Mouse (Mus musculus): ENCODE data around the gene Git2. TPM values are rescaled to one million over a fixed set of nuclear protein-coding genes. Genes with fewer than 3 reads are reported as not detected.

Git2 gene
- polyA plus RNA-seq, 1 experiment from 2014 or later: 41.2 TPM

DNA sequence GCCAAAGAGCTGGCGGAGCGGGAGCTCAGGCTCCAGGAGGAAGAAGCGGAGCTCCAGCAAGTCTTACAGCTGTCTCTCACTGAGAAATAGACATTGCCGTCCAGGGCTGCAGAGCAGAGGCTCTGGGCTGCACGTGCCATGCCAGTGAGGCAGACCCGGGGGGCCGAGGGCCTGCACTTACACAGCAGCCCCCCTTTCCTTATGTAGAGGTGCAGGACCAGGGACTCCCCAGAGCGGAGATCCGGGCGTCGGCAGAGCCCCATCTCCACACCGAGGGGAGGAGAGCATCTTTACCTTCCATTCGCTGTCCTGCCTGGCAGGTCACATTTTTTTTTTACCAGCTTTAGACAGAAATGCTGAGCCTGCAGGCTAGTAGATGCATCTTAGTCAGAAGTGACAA is 29.0 kb upstream of the Git2 start:
- WGBS: 92% methylated on average over 13 of the region's 13 CpGs
- H3K36me3 ChIP-seq (ENCODE audit: control insufficient read depth, insufficient read depth, low read length): peaks cover 35% of the 10 kb centered on the region
- no peak overlapping the region for H3K4me3 ChIP-seq (ENCODE audit: low read depth, low read length)
- H3K27me3 ChIP-seq (ENCODE audit: control insufficient read depth, insufficient read depth, low read length): no peaks in the 10 kb centered on the region
- H3K4me1 ChIP-seq (ENCODE audit: control insufficient read depth, insufficient read depth, low read length): no peaks in the 10 kb centered on the region
- no peak for ATAC-seq (ENCODE audit: insufficient number of reproducible peaks, insufficient read depth, low FRiP score, low read depth)
- H3K9me3 ChIP-seq (ENCODE audit: control insufficient read depth, low read depth, low read length): no peaks in the 10 kb centered on the region
- no peak overlapping the region for H3K4me2 ChIP-seq (replicated peaks; ENCODE audit: low read depth, low read length)
- H3K9ac ChIP-seq (replicated peaks; ENCODE audit: low read depth, low read length): no peak overlapping the region
- H3K27ac ChIP-seq (ENCODE audit: low read length): no peak overlapping the region

GRCm38 (mm10) chr5:114803231-114803630 is 27.9 kb upstream of the Git2 start:
- Histone ChIP-seq H3K36me3 (ENCODE audit: control insufficient read depth, insufficient read depth, low read length) (peaks cover 32% of the 10 kb centered on the region), H3K4me2 (replicated peaks; ENCODE audit: low read depth, low read length) (no peak overlapping the region), H3K4me3 (ENCODE audit: low read depth, low read length) (no peak overlapping the region), H3K27ac (ENCODE audit: low read length) (no peak overlapping the region), H3K4me1 (ENCODE audit: control insufficient read depth, insufficient read depth, low read length) (no peaks in the 10 kb centered on the region), H3K9ac (replicated peaks; ENCODE audit: low read depth, low read length) (no peak overlapping the region), H3K9me3 (ENCODE audit: control insufficient read depth, low read depth, low read length) (no peaks in the 10 kb centered on the region), H3K27me3 (ENCODE audit: control insufficient read depth, insufficient read depth, low read length) (no peaks in the 10 kb centered on the region)
- no peak for ATAC-seq (ENCODE audit: insufficient number of reproducible peaks, insufficient read depth, low FRiP score, low read depth)
- 89% methylated on average over 13 of the region's 13 CpGs for WGBS

- no peak overlapping the region for H3K9ac ChIP-seq (replicated peaks; ENCODE audit: low read depth, low read length)
- H3K9me3 ChIP-seq (ENCODE audit: control insufficient read depth, low read depth, low read length): no peaks in the 10 kb centered on the region
- no peak overlapping the region for H3K27ac ChIP-seq (ENCODE audit: low read length)
- 91% methylated on average over 6 of the region's 6 CpGs for WGBS
- no peak overlapping the region for H3K4me2 ChIP-seq (replicated peaks; ENCODE audit: low read depth, low read length)
- no peaks in the 10 kb centered on the region for H3K4me1 ChIP-seq (ENCODE audit: control insufficient read depth, insufficient read depth, low read length)
- peaks cover 27% of the 10 kb centered on the region for H3K36me3 ChIP-seq (ENCODE audit: control insufficient read depth, insufficient read depth, low read length)
- no peak overlapping the region for H3K4me3 ChIP-seq (ENCODE audit: low read depth, low read length)
- ATAC-seq (ENCODE audit: insufficient number of reproducible peaks, insufficient read depth, low FRiP score, low read depth): no peak
- no peaks in the 10 kb centered on the region for H3K27me3 ChIP-seq (ENCODE audit: control insufficient read depth, insufficient read depth, low read length)
Observed at GRCm38 (mm10) chr5:114801841-114802240, 26.5 kb upstream of the Git2 start.

DNA sequence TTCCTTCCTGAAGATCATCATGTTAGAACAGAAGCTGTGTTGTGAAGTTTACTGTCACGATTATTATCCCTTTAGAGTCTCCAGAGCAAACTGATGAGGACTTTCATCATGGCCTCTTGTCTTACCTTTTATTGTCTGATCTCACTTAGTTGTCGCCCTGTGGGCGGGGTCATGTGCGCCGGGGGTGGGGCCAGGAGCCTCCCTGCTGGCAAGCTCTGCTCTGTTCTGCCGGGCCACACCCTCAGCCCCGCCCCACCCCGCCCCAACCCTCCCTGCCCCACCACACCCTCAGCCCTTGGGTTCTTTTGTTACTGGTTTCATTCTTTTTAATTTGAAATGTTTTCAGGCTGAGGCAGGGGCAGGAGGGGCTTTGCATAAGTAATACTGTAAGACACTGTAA is 25.7 kb upstream of the Git2 start:
- H3K36me3 ChIP-seq (ENCODE audit: control insufficient read depth, insufficient read depth, low read length): peaks cover 27% of the 10 kb centered on the region
- no peak for ATAC-seq (ENCODE audit: insufficient number of reproducible peaks, insufficient read depth, low FRiP score, low read depth)
- 23% methylated on average over 8 of the region's 8 CpGs for WGBS

DNA sequence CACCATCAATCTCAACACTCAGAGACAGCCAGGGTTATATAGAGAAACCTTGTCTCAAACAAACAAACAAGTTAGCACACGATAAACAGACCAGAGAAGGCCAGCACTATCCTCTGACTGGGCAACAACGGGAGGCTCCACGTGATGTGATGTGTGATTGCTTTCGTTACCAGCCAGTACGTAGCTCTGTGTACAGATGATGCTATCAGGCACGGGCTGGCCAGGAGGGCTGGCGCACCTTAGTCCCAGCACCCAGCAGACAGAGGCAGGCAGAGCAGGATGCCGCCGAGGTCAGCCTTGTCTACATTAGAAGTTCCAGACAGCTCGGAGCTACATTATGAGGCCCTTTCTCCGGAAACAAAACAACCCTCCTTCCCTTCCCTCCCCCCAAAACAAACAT is 24.5 kb upstream of the Git2 start:
- Histone ChIP-seq H3K27ac (ENCODE audit: low read length) (no peak overlapping the region), H3K36me3 (ENCODE audit: control insufficient read depth, insufficient read depth, low read length) (peaks cover 22% of the 10 kb centered on the region), H3K4me1 (ENCODE audit: control insufficient read depth, insufficient read depth, low read length) (peaks cover 15% of the 10 kb centered on the region; the same call in 1 of the 2 replicates), H3K9me3 (ENCODE audit: control insufficient read depth, low read depth, low read length) (no peaks in the 10 kb centered on the region), H3K27me3 (ENCODE audit: control insufficient read depth, insufficient read depth, low read length) (no peaks in the 10 kb centered on the region), H3K4me2 (replicated peaks; ENCODE audit: low read depth, low read length) (no peak overlapping the region), H3K4me3 (ENCODE audit: low read depth, low read length) (no peak overlapping the region), H3K9ac (replicated peaks; ENCODE audit: low read depth, low read length) (no peak overlapping the region)
- WGBS: 73% methylated on average over 11 of the region's 11 CpGs
- ATAC-seq (ENCODE audit: insufficient number of reproducible peaks, insufficient read depth, low FRiP score, low read depth): no peak

More for the DNA sequence above, 25.7 kb upstream of the Git2 start:
- Histone ChIP-seq H3K9me3 (ENCODE audit: control insufficient read depth, low read depth, low read length) (no peaks in the 10 kb centered on the region), H3K4me2 (replicated peaks; ENCODE audit: low read depth, low read length) (no peak overlapping the region), H3K4me3 (ENCODE audit: low read depth, low read length) (no peak overlapping the region), H3K4me1 (ENCODE audit: control insufficient read depth, insufficient read depth, low read length) (peaks cover 5% of the 10 kb centered on the region; the same call in 1 of the 2 replicates), H3K27me3 (ENCODE audit: control insufficient read depth, insufficient read depth, low read length) (no peaks in the 10 kb centered on the region), H3K27ac (ENCODE audit: low read length) (no peak overlapping the region), H3K9ac (replicated peaks; ENCODE audit: low read depth, low read length) (no peak overlapping the region)

DNA sequence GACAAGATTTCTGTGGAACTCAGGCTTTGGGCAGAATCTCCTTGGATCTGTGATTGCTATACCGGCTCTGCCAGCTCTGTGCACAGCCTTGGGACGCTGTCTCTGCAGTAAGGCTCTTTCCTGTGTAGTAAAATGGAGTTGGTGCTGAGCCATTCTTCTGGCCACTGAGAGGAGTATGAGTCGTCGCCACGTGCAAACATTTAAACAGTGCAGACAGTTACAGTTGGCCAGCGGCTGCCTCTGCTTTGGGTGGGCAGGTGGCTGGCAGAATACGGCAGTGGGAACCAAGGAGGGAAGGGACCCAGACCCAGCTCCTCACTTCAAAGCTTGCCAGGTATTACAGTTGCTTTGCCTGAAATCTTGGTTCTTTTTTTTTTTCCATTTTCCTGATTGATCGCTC is 21.9 kb upstream of the Git2 start:
- WGBS: 82% methylated on average over 8 of the region's 8 CpGs
- Histone ChIP-seq H3K4me1 (ENCODE audit: control insufficient read depth, insufficient read depth, low read length) (peaks cover 15% of the 10 kb centered on the region; the same call in 1 of the 2 replicates), H3K27me3 (ENCODE audit: control insufficient read depth, insufficient read depth, low read length) (no peaks in the 10 kb centered on the region), H3K9ac (replicated peaks; ENCODE audit: low read depth, low read length) (no peak overlapping the region), H3K27ac (ENCODE audit: low read length) (no peak overlapping the region), H3K4me2 (replicated peaks; ENCODE audit: low read depth, low read length) (no peak overlapping the region), H3K4me3 (ENCODE audit: low read depth, low read length) (no peak overlapping the region), H3K9me3 (ENCODE audit: control insufficient read depth, low read depth, low read length) (no peaks in the 10 kb centered on the region), H3K36me3 (ENCODE audit: control insufficient read depth, insufficient read depth, low read length) (peaks cover 23% of the 10 kb centered on the region)
- no peak for ATAC-seq (ENCODE audit: insufficient number of reproducible peaks, insufficient read depth, low FRiP score, low read depth)

- WGBS: 7% methylated on average over 40 of the region's 40 CpGs
- Histone ChIP-seq H3K4me3 (ENCODE audit: low read depth, low read length) (peak overlapping the region; percentile 25), H3K4me1 (ENCODE audit: control insufficient read depth, insufficient read depth, low read length) (peaks cover 15% of the 10 kb centered on the region; the same call in 1 of the 2 replicates), H3K27ac (ENCODE audit: low read length) (no peak overlapping the region), H3K9ac (replicated peaks; ENCODE audit: low read depth, low read length) (no peak overlapping the region), H3K4me2 (replicated peaks; ENCODE audit: low read depth, low read length) (peak overlapping the region; percentile 55), H3K9me3 (ENCODE audit: control insufficient read depth, low read depth, low read length) (no peaks in the 10 kb centered on the region), H3K36me3 (ENCODE audit: control insufficient read depth, insufficient read depth, low read length) (peaks cover 27% of the 10 kb centered on the region), H3K27me3 (ENCODE audit: control insufficient read depth, insufficient read depth, low read length) (no peaks in the 10 kb centered on the region)
- peak; percentile 59; the same call in 1 of the 2 replicates for ATAC-seq (ENCODE audit: insufficient number of reproducible peaks, insufficient read depth, low FRiP score, low read depth)
Observed at GRCm38 (mm10) chr5:114796299-114797012, 21.1 kb upstream of the Git2 start.

DNA sequence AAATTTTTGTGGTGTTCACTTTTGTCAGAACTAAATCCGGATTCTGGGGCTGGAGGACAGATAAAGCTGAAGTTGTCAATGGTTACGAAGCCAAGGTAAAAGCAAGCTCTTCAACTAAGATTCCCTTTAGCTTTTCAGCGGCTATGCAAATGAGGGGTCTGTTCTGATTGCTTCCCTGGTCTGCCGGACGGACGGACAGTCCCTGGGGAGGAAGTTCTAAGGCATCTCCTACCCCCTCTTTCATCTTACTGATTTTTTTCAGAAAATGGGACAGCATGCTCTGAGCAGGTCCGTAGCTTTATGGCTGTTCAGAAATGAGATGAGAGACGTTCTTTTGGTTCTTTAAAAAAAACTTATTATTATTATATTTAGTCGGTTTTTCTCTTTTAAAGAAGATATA is 20.3 kb upstream of the Git2 start:
- H3K4me2 ChIP-seq (replicated peaks; ENCODE audit: low read depth, low read length): no peak overlapping the region
- 74% methylated on average over 9 of the region's 9 CpGs for WGBS
- peaks cover 29% of the 10 kb centered on the region for H3K36me3 ChIP-seq (ENCODE audit: control insufficient read depth, insufficient read depth, low read length)

GRCm38 (mm10) chr5:114795231-114795630 is 19.9 kb upstream of the Git2 start:
- Histone ChIP-seq H3K9me3 (ENCODE audit: control insufficient read depth, low read depth, low read length) (no peaks in the 10 kb centered on the region), H3K4me2 (replicated peaks; ENCODE audit: low read depth, low read length) (no peak overlapping the region), H3K4me1 (ENCODE audit: control insufficient read depth, insufficient read depth, low read length) (peaks cover 15% of the 10 kb centered on the region; the same call in 1 of the 2 replicates), H3K4me3 (ENCODE audit: low read depth, low read length) (no peak overlapping the region), H3K27me3 (ENCODE audit: control insufficient read depth, insufficient read depth, low read length) (no peaks in the 10 kb centered on the region), H3K36me3 (ENCODE audit: control insufficient read depth, insufficient read depth, low read length) (peaks cover 29% of the 10 kb centered on the region), H3K27ac (ENCODE audit: low read length) (no peak overlapping the region), H3K9ac (replicated peaks; ENCODE audit: low read depth, low read length) (no peak overlapping the region)
- ATAC-seq (ENCODE audit: insufficient number of reproducible peaks, insufficient read depth, low FRiP score, low read depth): no peak
- WGBS: 51% methylated on average over 9 of the region's 9 CpGs

More for the DNA sequence above, 20.3 kb upstream of the Git2 start:
- no peaks in the 10 kb centered on the region for H3K27me3 ChIP-seq (ENCODE audit: control insufficient read depth, insufficient read depth, low read length)
- H3K9ac ChIP-seq (replicated peaks; ENCODE audit: low read depth, low read length): no peak overlapping the region
- no peak overlapping the region for H3K4me3 ChIP-seq (ENCODE audit: low read depth, low read length)
- peaks cover 15% of the 10 kb centered on the region; the same call in 1 of the 2 replicates for H3K4me1 ChIP-seq (ENCODE audit: control insufficient read depth, insufficient read depth, low read length)
- ATAC-seq (ENCODE audit: insufficient number of reproducible peaks, insufficient read depth, low FRiP score, low read depth): no peak
- no peak overlapping the region for H3K27ac ChIP-seq (ENCODE audit: low read length)
- H3K9me3 ChIP-seq (ENCODE audit: control insufficient read depth, low read depth, low read length): no peaks in the 10 kb centered on the region
